Mouse (Mus musculus) forebrain, embryonic 14.5 days (tissue): ENCODE data around the gene Fbrsl1. TPM values are rescaled to one million over a fixed set of nuclear protein-coding genes. Genes with fewer than 3 reads are reported as not detected.

ENCODE experiments used
- ATAC-seq: fragments of 200-750 bp; cut with Nextera tagmentation; 2 replicates; pipeline ENCODE4 v1.8.0; 2017; ENCODE audit warnings: mild to moderate bottlenecking, moderate library complexity
- DNase-seq: peaks from one replicate; pipeline ENCODE4 v3.0.0-alpha.2; 2015; ENCODE audit warnings: low spot score
- H3K27ac ChIP-seq: fragments of 300-500 bp; sonication (generic); 2 replicates; pipeline ENCODE4 v1.5.1; 2014; ENCODE audit warnings: low read depth, mild to moderate bottlenecking, control low read depth, low read length, moderate library complexity
- H3K27me3 ChIP-seq: fragments of 300-500 bp; sonication (generic); replicated peaks from 2 replicates; pipeline ENCODE4 v1.6.1; 2014; ENCODE audit warnings: low read length, control low read depth, mixed read lengths; ENCODE audit not compliant: control insufficient read depth, insufficient read depth
- H3K36me3 ChIP-seq: fragments of 300-500 bp; sonication (generic); 2 replicates; pipeline ENCODE4 v1.6.1; 2014; ENCODE audit warnings: low read length, control low read depth; ENCODE audit not compliant: control insufficient read depth, insufficient read depth
- H3K4me1 ChIP-seq: fragments of 300-500 bp; sonication (generic); 2 replicates; pipeline ENCODE4 v1.6.1; 2014; ENCODE audit warnings: antibody characterized with exemption, low read length, control low read depth; ENCODE audit not compliant: control insufficient read depth, insufficient read depth
- H3K4me2 ChIP-seq: fragments of 300-500 bp; sonication (generic); 2 replicates; pipeline ENCODE4 v1.6.1; 2014; ENCODE audit warnings: mild to moderate bottlenecking, control low read depth, low read length
- H3K4me3 ChIP-seq: fragments of 300-500 bp; sonication (generic); 2 replicates; pipeline ENCODE4 v1.5.1; 2014; ENCODE audit warnings: low read depth, low read length, control low read depth
- H3K9ac ChIP-seq: fragments of 300-500 bp; sonication (generic); 2 replicates; pipeline ENCODE4 v1.6.1; 2014; ENCODE audit warnings: mild to moderate bottlenecking, low read length, control low read depth, moderate library complexity
- H3K9me3 ChIP-seq: fragments of 300-500 bp; sonication (generic); replicated peaks from 2 replicates; pipeline ENCODE4 v1.6.1; 2016; ENCODE audit warnings: low read length, control low read depth, mixed read lengths; ENCODE audit not compliant: control insufficient read depth
- WGBS: fragments of 180-500 bp; shearing (Covaris S2); extraction: QIAGEN DNeasy Blood & Tissue Kit; methylation state at CpG from one replicate; pipeline ENCODE4 v1.1.7; 2014; 5-methylcytosine and 5-hydroxymethylcytosine counted together
- polyA plus RNA-seq: library from polyadenylated mRNA; unstranded; fragments of >200 nt; fragmentation: Nextera tagmentation; extraction: Ambion mirVana; gene quantifications from 2 replicates; pipeline ENCODE4 v1.2.1, GENCODE M21; 2014

Gene Fbrsl1
- polyA plus RNA-seq, 1 experiment from 2014 or later = 15.0 TPM

- 57% methylated on average over 5 of the region's 5 CpGs for WGBS
- Histone ChIP-seq H3K27me3 (no peaks in the 10 kb centered on the region), H3K9me3 (no peaks in the 10 kb centered on the region), H3K27ac (no peak overlapping the region; the same call in 1 of the 2 replicates), H3K4me2 (no peak overlapping the region), H3K36me3 (no peaks in the 10 kb centered on the region), H3K4me3 (no peak overlapping the region), H3K4me1 (peaks cover 40% of the 10 kb centered on the region), H3K9ac (no peak overlapping the region)
- ATAC-seq (no peak), DNase-seq (no peak)
These were observed 33.3 kb downstream of the Fbrsl1 start for GRCm38 (mm10) chr5:110415022-110415421.

GRCm38 (mm10) chr5:110413018-110413417, 35.3 kb downstream of the Fbrsl1 start:
- no peak overlapping the region for H3K27ac ChIP-seq
- H3K36me3 ChIP-seq = no peaks in the 10 kb centered on the region
- H3K4me1 ChIP-seq = peaks cover 35% of the 10 kb centered on the region
- no peaks in the 10 kb centered on the region for H3K27me3 ChIP-seq
- WGBS = 92% methylated on average over 14 of the region's 14 CpGs
- no peak overlapping the region for H3K4me3 ChIP-seq
- H3K9ac ChIP-seq = no peak overlapping the region
- H3K9me3 ChIP-seq = no peaks in the 10 kb centered on the region
- no peak for ATAC-seq
- no peak overlapping the region for H3K4me2 ChIP-seq
- DNase-seq = no peak

- no peaks in the 10 kb centered on the region for H3K27me3 ChIP-seq
These were observed 37.9 kb downstream of the Fbrsl1 start for GRCm38 (mm10) chr5:110410386-110410785.

GRCm38 (mm10) chr5:110408967-110409366, 39.3 kb downstream of the Fbrsl1 start:
- H3K9me3 ChIP-seq = no peaks in the 10 kb centered on the region
- H3K27ac ChIP-seq = no peak overlapping the region
- H3K4me3 ChIP-seq = no peak overlapping the region
- no peak overlapping the region for H3K4me2 ChIP-seq
- peaks cover 14% of the 10 kb centered on the region; the same call in 1 of the 2 replicates for H3K4me1 ChIP-seq
- DNase-seq (no peak), ATAC-seq (no peak)
- H3K36me3 ChIP-seq = no peaks in the 10 kb centered on the region
- WGBS = 79% methylated on average over 2 of the region's 2 CpGs
- no peak overlapping the region for H3K9ac ChIP-seq
- H3K27me3 ChIP-seq = no peaks in the 10 kb centered on the region

More at GRCm38 (mm10) chr5:110410386-110410785, 37.9 kb downstream of the Fbrsl1 start:
- Histone ChIP-seq H3K27ac (no peak overlapping the region), H3K4me2 (no peak overlapping the region), H3K4me3 (no peak overlapping the region), H3K36me3 (no peaks in the 10 kb centered on the region), H3K9ac (no peak overlapping the region), H3K4me1 (peaks cover 19% of the 10 kb centered on the region), H3K9me3 (no peaks in the 10 kb centered on the region)
- 69% methylated on average over 5 of the region's 5 CpGs for WGBS
- no peak for DNase-seq
- no peak for ATAC-seq

- peak; percentile 52 for DNase-seq
- WGBS = 25% methylated on average over 8 of the region's 8 CpGs
These were observed 42.1 kb downstream of the Fbrsl1 start for GRCm38 (mm10) chr5:110406065-110406714.

GRCm38 (mm10) chr5:110403931-110404330, 44.4 kb downstream of the Fbrsl1 start:
- H3K9ac ChIP-seq = no peak overlapping the region
- no peak overlapping the region for H3K4me3 ChIP-seq
- H3K4me1 ChIP-seq = peaks cover 15% of the 10 kb centered on the region
- H3K36me3 ChIP-seq = no peaks in the 10 kb centered on the region
- H3K27ac ChIP-seq = no peak overlapping the region
- H3K9me3 ChIP-seq = no peaks in the 10 kb centered on the region
- no peak overlapping the region for H3K4me2 ChIP-seq
- DNase-seq (no peak), ATAC-seq (no peak)
- H3K27me3 ChIP-seq = no peaks in the 10 kb centered on the region
- WGBS = 29% methylated on average over 3 of the region's 3 CpGs

More at GRCm38 (mm10) chr5:110406065-110406714, 42.1 kb downstream of the Fbrsl1 start:
- H3K27ac ChIP-seq = peak overlapping the region; percentile 60; the same call in 1 of the 2 replicates
- no peak overlapping the region for H3K4me2 ChIP-seq
- H3K9me3 ChIP-seq = no peaks in the 10 kb centered on the region
- H3K4me1 ChIP-seq = peaks cover 15% of the 10 kb centered on the region
- no peak overlapping the region for H3K9ac ChIP-seq
- no peak overlapping the region for H3K4me3 ChIP-seq
- no peaks in the 10 kb centered on the region for H3K36me3 ChIP-seq
- H3K27me3 ChIP-seq = no peaks in the 10 kb centered on the region
- ATAC-seq = peak; percentile 70; the same call in 1 of the 2 replicates

- no peak overlapping the region for H3K9ac ChIP-seq
- 90% methylated on average over 2 of the region's 2 CpGs for WGBS
- no peak overlapping the region for H3K4me2 ChIP-seq
- H3K9me3 ChIP-seq = no peaks in the 10 kb centered on the region
- no peaks in the 10 kb centered on the region for H3K36me3 ChIP-seq
- H3K4me3 ChIP-seq = no peak overlapping the region
- no peak overlapping the region for H3K27ac ChIP-seq
- ATAC-seq (no peak), DNase-seq (no peak)
- H3K27me3 ChIP-seq = no peaks in the 10 kb centered on the region
- H3K4me1 ChIP-seq = peaks cover 15% of the 10 kb centered on the region
These were observed 45.7 kb downstream of the Fbrsl1 start for GRCm38 (mm10) chr5:110402557-110402956.

- no peaks in the 10 kb centered on the region for H3K9me3 ChIP-seq
- 64% methylated on average over 8 of the region's 8 CpGs for WGBS
- H3K9ac ChIP-seq = no peak overlapping the region
- H3K4me1 ChIP-seq = peaks cover 6% of the 10 kb centered on the region
- H3K4me2 ChIP-seq = no peak overlapping the region
- H3K27ac ChIP-seq = peak overlapping the region; percentile 24; the same call in 1 of the 2 replicates
- no peak for ATAC-seq
- H3K4me3 ChIP-seq = no peak overlapping the region
- no peaks in the 10 kb centered on the region for H3K36me3 ChIP-seq
- H3K27me3 ChIP-seq = no peaks in the 10 kb centered on the region
- DNase-seq = peak; percentile 37
These were observed 47.2 kb downstream of the Fbrsl1 start for GRCm38 (mm10) chr5:110401101-110401500.

GRCm38 (mm10) chr5:110395006-110395661, 53.2 kb downstream of the Fbrsl1 start:
- H3K36me3 ChIP-seq = no peaks in the 10 kb centered on the region
- no peaks in the 10 kb centered on the region for H3K4me1 ChIP-seq
- 84% methylated on average over 5 of the region's 5 CpGs for WGBS
- no peaks in the 10 kb centered on the region for H3K27me3 ChIP-seq
- ATAC-seq (no peak), DNase-seq (no peak)
- no peak overlapping the region for H3K27ac ChIP-seq
- no peak overlapping the region for H3K9ac ChIP-seq
- no peak overlapping the region for H3K4me3 ChIP-seq
- no peaks in the 10 kb centered on the region for H3K9me3 ChIP-seq
- H3K4me2 ChIP-seq = no peak overlapping the region
